Mouse (Mus musculus) embryonic facial prominence, embryonic 13.5 days (tissue): ENCODE results near the gene Haus6. TPM values are rescaled to one million over a fixed set of nuclear protein-coding genes. Genes with fewer than 3 reads are reported as not detected.

Experiments
- ATAC-seq: fragments of 200-750 bp; cut with Nextera tagmentation; 2 replicates; pipeline ENCODE4 v1.8.0; 2017; ENCODE audit warnings: low read depth; ENCODE audit not compliant: insufficient number of reproducible peaks, insufficient read depth, low FRiP score, low TSS enrichment
- H3K27ac ChIP-seq: fragments of 300-500 bp; sonication (generic); 2 replicates; pipeline ENCODE4 v1.5.1; 2015; ENCODE audit warnings: moderate library complexity, mild to moderate bottlenecking, inconsistent platforms
- H3K27me3 ChIP-seq: fragments of 300-500 bp; sonication (generic); 2 replicates; pipeline ENCODE4 v1.6.1; 2015; ENCODE audit warnings: mild to moderate bottlenecking, inconsistent platforms
- H3K36me3 ChIP-seq: fragments of 300-500 bp; sonication (generic); 2 replicates; pipeline ENCODE4 v1.6.1; 2015; ENCODE audit warnings: mild to moderate bottlenecking, inconsistent platforms
- H3K4me1 ChIP-seq: fragments of 300-500 bp; sonication (generic); 2 replicates; pipeline ENCODE4 v1.6.1; 2015; ENCODE audit warnings: inconsistent platforms
- H3K4me2 ChIP-seq: fragments of 300-500 bp; sonication (generic); 2 replicates; pipeline ENCODE4 v1.6.1; 2015; ENCODE audit warnings: moderate library complexity, mild to moderate bottlenecking, inconsistent platforms
- H3K4me3 ChIP-seq: fragments of 300-500 bp; sonication (generic); 2 replicates; pipeline ENCODE4 v1.5.1; 2015; ENCODE audit warnings: mild to moderate bottlenecking, inconsistent platforms
- H3K9ac ChIP-seq: fragments of 300-500 bp; sonication (generic); 2 replicates; pipeline ENCODE4 v1.6.1; 2015; ENCODE audit warnings: mild to moderate bottlenecking, inconsistent platforms
- H3K9me3 ChIP-seq: fragments of 300-500 bp; sonication (generic); 2 replicates; pipeline ENCODE4 v1.6.1; 2016; ENCODE audit warnings: inconsistent platforms
- WGBS: fragments of 180-500 bp; shearing (Covaris S2); methylation state at CpG from one replicate; pipeline ENCODE4 v1.1.7; 2015; ENCODE audit warnings: mixed read lengths; 5-methylcytosine and 5-hydroxymethylcytosine counted together
- polyA plus RNA-seq: library from polyadenylated mRNA; unstranded; fragments of >200 nt; fragmentation: Nextera tagmentation; extraction: Ambion mirVana; gene quantifications from 2 replicates; pipeline ENCODE4 v1.2.1, GENCODE M21; 2015

Gene Haus6
- polyA plus RNA-seq, 1 experiment from 2014 or later: 15.7 TPM

GRCm38 (mm10) chr4:86561061-86561460 is 50.8 kb downstream of the Haus6 start:
- Histone ChIP-seq H3K9ac (no peak overlapping the region), H3K4me3 (no peak overlapping the region), H3K27ac (no peak overlapping the region), H3K9me3 (no peaks in the 10 kb centered on the region), H3K4me2 (no peak overlapping the region), H3K27me3 (no peaks in the 10 kb centered on the region), H3K4me1 (no peaks in the 10 kb centered on the region), H3K36me3 (no peaks in the 10 kb centered on the region)
- no peak for ATAC-seq
- 96% methylated on average over 3 of the region's 3 CpGs for WGBS

DNA sequence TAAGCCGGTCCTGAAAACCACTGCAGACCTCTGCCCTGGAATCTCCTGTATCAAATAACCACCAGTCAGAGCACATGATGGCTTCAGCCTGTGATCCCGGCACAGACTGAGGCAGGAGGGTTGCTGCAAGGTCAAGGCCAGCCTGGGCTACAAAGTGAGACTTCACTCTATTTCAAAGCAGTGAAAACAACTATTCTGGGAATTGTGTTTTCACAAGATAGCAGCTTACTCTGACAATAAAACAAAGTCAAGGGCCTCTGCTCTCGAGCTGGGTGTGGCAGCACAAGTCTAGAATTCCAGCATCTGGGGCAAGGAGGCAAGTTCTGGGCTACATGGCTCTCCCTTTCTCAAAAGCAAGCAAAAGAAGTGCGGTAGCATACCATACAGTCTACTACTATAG is 52.8 kb downstream of the Haus6 start:
- Histone ChIP-seq H3K4me1 (no peaks in the 10 kb centered on the region), H3K9me3 (no peaks in the 10 kb centered on the region), H3K27ac (no peak overlapping the region), H3K4me3 (no peak overlapping the region), H3K36me3 (no peaks in the 10 kb centered on the region), H3K27me3 (0 out of 2 replicates have a peak, but pooled peaks cover 4% of the 10 kb centered on the region), H3K4me2 (no peak overlapping the region), H3K9ac (no peak overlapping the region)
- WGBS: 65% methylated on average over 4 of the region's 4 CpGs
- ATAC-seq: no peak

- 91% methylated on average over 7 of the region's 7 CpGs for WGBS
- no peaks in the 10 kb centered on the region for H3K4me1 ChIP-seq
- H3K4me3 ChIP-seq: no peak within 1 kb of the TSS
- no peak for ATAC-seq
- no peak within 1 kb of the TSS for H3K9ac ChIP-seq
- H3K9me3 ChIP-seq: no peaks in the 10 kb centered on the region
- H3K27me3 ChIP-seq: 0 out of 2 replicates have a peak, but pooled peaks cover 4% of the 10 kb centered on the region
- no peak within 1 kb of the TSS for H3K4me2 ChIP-seq
- H3K36me3 ChIP-seq: no peaks in the 10 kb centered on the region
- H3K27ac ChIP-seq: no peak within 1 kb of the TSS
Measured at GRCm38 (mm10) chr4:86558228-86558627, 53.6 kb downstream of the Haus6 start, which contains the start of gene Saxo1. Gene Saxo1 (minus strand): TSS chr4:86558328.

DNA sequence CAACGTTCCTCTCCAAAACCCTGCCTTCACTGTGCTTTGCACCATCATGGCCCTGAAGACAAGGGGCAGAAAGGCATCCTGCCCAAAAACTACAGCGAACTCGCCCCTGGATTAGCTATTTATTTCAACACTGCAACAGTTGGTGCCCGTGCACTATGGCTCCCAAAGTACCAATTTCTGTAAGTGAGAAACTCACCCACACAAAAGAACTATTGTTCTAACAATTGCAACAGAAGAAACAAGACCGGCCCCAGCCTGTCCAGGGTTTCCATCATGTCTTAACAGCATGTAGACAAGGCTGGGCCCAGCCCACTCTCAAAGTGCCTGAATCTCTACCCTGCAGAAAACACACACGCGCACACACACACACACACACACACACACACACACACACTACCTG is 54.5 kb downstream of the Haus6 start:
- Histone ChIP-seq H3K4me1 (no peaks in the 10 kb centered on the region), H3K9me3 (no peaks in the 10 kb centered on the region), H3K36me3 (no peaks in the 10 kb centered on the region), H3K4me2 (no peak overlapping the region), H3K27me3 (0 out of 2 replicates have a peak, but pooled peaks cover 4% of the 10 kb centered on the region), H3K9ac (no peak overlapping the region), H3K4me3 (no peak overlapping the region), H3K27ac (no peak overlapping the region)
- WGBS: 59% methylated on average over 7 of the region's 7 CpGs
- no peak for ATAC-seq

- no peaks in the 10 kb centered on the region for H3K9me3 ChIP-seq
Measured at GRCm38 (mm10) chr4:86555035-86555707, 56.7 kb downstream of the Haus6 start.

GRCm38 (mm10) chr4:86548332-86548731 is 63.5 kb downstream of the Haus6 start:
- no peak for ATAC-seq
- H3K27me3 ChIP-seq: no peaks in the 10 kb centered on the region
- 75% methylated on average over 9 of the region's 9 CpGs for WGBS
- peaks cover 11% of the 10 kb centered on the region for H3K4me1 ChIP-seq
- H3K36me3 ChIP-seq: no peaks in the 10 kb centered on the region
- no peak overlapping the region for H3K4me2 ChIP-seq
- no peak overlapping the region for H3K9ac ChIP-seq
- no peaks in the 10 kb centered on the region for H3K9me3 ChIP-seq
- H3K4me3 ChIP-seq: no peak overlapping the region
- H3K27ac ChIP-seq: no peak overlapping the region

More at GRCm38 (mm10) chr4:86555035-86555707, 56.7 kb downstream of the Haus6 start:
- H3K9ac ChIP-seq: no peak overlapping the region
- WGBS: 23% methylated on average over 6 of the region's 6 CpGs
- no peak for ATAC-seq
- no peaks in the 10 kb centered on the region for H3K36me3 ChIP-seq
- H3K4me1 ChIP-seq: peaks cover 3% of the 10 kb centered on the region; the same call in 1 of the 2 replicates
- H3K27ac ChIP-seq: no peak overlapping the region
- no peak overlapping the region for H3K4me3 ChIP-seq
- no peak overlapping the region for H3K4me2 ChIP-seq
- H3K27me3 ChIP-seq: 0 out of 2 replicates have a peak, but pooled peaks cover 4% of the 10 kb centered on the region

DNA sequence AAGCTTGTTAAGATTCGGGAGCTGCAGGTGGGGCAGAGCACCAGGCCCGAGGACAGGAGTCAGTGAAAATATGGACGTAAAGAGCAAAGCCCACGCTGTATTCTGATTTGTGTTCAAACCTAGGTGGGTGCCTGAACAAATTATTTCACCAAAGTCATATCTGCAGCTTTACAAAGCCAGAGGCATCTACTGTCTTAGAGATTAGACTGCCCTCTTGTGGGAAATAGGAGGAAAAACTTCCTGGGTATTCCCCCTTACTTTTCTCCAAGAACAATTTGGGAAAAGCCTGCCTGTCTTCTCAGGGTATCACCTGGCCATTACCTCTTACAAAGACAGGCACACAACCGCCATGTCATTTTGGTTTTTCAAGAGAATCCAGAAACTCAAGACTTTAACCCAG is 66.2 kb downstream of the Haus6 start:
- WGBS: 51% methylated on average over 5 of the region's 5 CpGs
- Histone ChIP-seq H3K27me3 (no peaks in the 10 kb centered on the region), H3K9ac (peak overlapping the region; percentile 6; the same call in 1 of the 2 replicates), H3K36me3 (no peaks in the 10 kb centered on the region), H3K9me3 (no peaks in the 10 kb centered on the region), H3K4me3 (no peak overlapping the region), H3K4me1 (peaks cover 11% of the 10 kb centered on the region), H3K4me2 (no peak overlapping the region), H3K27ac (no peak overlapping the region)
- ATAC-seq: no peak

GRCm38 (mm10) chr4:86543999-86544398 is 67.9 kb downstream of the Haus6 start:
- Histone ChIP-seq H3K27ac (no peak overlapping the region), H3K9ac (no peak overlapping the region), H3K9me3 (no peaks in the 10 kb centered on the region), H3K4me3 (no peak overlapping the region), H3K4me2 (no peak overlapping the region), H3K4me1 (peaks cover 11% of the 10 kb centered on the region), H3K36me3 (no peaks in the 10 kb centered on the region), H3K27me3 (no peaks in the 10 kb centered on the region)
- ATAC-seq: no peak
- WGBS: 79% methylated on average over 3 of the region's 3 CpGs

DNA sequence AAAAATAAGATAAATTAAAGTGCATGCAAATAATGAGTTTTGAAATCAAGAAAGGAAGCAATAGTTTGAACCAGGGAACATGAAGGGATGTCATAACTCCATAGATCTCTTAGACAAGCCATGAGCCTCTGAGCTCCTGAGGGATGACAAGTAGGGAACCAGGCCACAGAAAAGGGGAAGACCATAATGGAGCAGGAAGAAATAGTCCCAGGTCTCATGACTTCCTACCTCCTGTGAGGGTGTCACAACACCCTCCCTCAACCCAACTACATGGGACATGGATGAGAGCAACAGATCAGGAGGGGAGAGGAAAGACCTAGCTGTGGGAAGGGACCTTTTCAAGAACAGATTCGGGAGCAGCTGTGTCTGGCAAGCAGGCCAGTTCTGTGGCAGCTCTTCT is 70.3 kb downstream of the Haus6 start:
- H3K36me3 ChIP-seq: no peaks in the 10 kb centered on the region
- no peak for ATAC-seq
- no peak overlapping the region for H3K27ac ChIP-seq
- H3K4me2 ChIP-seq: no peak overlapping the region
- no peaks in the 10 kb centered on the region for H3K9me3 ChIP-seq
- no peak overlapping the region for H3K4me3 ChIP-seq
- H3K4me1 ChIP-seq: peaks cover 11% of the 10 kb centered on the region
- no peaks in the 10 kb centered on the region for H3K27me3 ChIP-seq
- no peak overlapping the region for H3K9ac ChIP-seq
- 86% methylated on average over 1 of the region's 1 CpGs for WGBS

DNA sequence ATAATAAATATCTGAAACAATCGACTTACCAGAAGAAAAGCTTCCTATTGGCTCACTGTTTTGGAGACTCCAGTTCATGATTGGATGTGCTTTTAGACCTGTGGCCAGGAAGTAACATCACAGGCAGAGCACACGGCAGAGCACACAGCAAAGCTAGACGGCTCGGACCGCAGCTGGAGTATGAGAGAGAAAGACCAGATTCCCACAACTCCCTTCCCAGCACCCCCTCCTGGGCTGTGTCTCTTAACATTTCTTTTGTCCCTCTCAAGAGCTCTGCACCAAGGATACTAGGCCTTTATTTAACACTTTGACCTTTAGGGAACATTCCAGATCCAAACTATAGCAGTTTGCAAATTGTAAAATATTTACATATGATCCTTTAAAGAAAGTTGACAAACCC is 72.9 kb downstream of the Haus6 start:
- Histone ChIP-seq H3K9ac (no peak overlapping the region), H3K9me3 (no peaks in the 10 kb centered on the region), H3K27ac (no peak overlapping the region), H3K4me3 (no peak overlapping the region), H3K36me3 (no peaks in the 10 kb centered on the region), H3K4me2 (no peak overlapping the region), H3K4me1 (peaks cover 8% of the 10 kb centered on the region), H3K27me3 (no peaks in the 10 kb centered on the region)
- 94% methylated on average over 5 of the region's 5 CpGs for WGBS
- ATAC-seq: no peak

DNA sequence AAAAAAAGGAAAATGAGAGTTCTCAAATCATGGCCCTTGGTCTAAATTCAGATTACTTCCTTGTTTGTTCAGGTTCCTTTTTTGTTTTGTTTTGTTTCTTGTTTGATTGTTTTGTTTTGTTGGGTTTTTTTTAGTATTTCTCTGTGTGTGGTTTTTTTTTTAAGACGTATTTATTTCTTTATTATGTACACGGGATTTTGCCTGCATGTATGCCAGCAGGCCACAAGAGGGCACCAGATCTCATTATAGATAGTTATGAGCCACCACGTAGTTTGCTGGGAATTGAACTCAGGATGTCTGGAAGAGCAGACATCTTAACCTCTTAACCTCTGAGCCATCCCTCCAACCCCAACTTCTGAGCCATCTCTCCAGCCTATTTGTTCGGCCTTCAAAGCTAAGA is 73.9 kb downstream of the Haus6 start:
- no peaks in the 10 kb centered on the region for H3K27me3 ChIP-seq
- no peak for ATAC-seq
- 51% methylated on average over 4 of the region's 4 CpGs for WGBS
- H3K4me1 ChIP-seq: peaks cover 9% of the 10 kb centered on the region
- no peak overlapping the region for H3K9ac ChIP-seq
- no peaks in the 10 kb centered on the region for H3K9me3 ChIP-seq
- no peak overlapping the region for H3K4me2 ChIP-seq
- H3K4me3 ChIP-seq: no peak overlapping the region
- no peak overlapping the region for H3K27ac ChIP-seq
- H3K36me3 ChIP-seq: no peaks in the 10 kb centered on the region

DNA sequence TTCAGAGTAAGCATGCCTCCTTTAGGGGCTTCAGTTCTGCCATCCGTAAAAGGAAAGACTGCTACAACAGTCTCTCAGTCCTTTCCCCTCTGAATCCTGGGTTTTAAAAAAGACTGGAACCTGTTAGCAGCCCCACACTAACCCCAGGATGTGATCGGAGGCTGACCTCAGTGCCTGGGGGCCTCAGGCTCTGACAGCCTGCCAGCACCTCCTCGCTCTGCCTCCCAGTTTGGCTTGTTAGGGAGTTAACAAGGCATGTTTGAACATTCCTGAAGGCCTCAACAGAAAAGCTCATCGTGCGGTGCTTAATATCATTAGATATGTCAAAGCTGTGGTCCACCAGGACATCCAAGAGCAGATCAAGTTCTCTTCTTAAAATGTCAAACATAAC is 77.8 kb downstream of the Haus6 start:
- Histone ChIP-seq H3K9ac (no peak overlapping the region), H3K4me2 (no peak overlapping the region), H3K4me3 (no peak overlapping the region), H3K4me1 (peaks cover 15% of the 10 kb centered on the region), H3K9me3 (no peaks in the 10 kb centered on the region), H3K27ac (peak overlapping the region; percentile 73), H3K36me3 (no peaks in the 10 kb centered on the region), H3K27me3 (no peaks in the 10 kb centered on the region)
- WGBS: 28% methylated on average over 5 of the region's 5 CpGs
- no peak for ATAC-seq
